Mouse (Mus musculus) adrenal gland, adult (tissue): ENCODE data around the gene Rhox9.
"Not testable (repeated sequence)": the region's sequence is repeated elsewhere in the genome, so short reads cannot be mapped to it uniquely, and the experiment has no call there.

Source experiments
- DNase-seq, 2 experiments: peaks; one replicate each; pipeline ENCODE4 v3.0.0; 2022 to 2023; ENCODE audit warnings: low spot score in 1 of 2; ENCODE audit not compliant: inconsistent age in 2 of 2

The Rhox9 gene

DNA sequence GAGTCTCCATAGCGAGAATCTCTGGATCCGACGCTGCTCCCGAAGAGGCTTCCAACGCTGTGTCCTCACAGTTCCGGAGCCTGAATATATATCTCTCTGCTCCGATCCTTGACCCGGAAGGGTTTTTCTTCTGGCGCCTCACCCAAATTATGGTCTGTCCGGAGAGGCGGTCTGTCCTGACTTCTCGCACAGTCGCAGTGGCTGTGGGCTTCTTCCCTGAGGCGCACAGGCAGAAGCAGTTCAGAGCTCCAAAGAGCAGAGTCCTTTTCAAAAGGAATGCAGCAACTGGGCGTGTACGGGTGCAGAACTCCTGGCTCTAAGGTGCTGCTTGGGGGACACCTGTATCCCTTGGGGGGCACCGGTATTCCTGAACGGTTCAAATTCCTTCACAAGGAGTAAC is at the start of gene Rhox9:
Rhox9 (minus strand) TSS at position 101 of the 400 bp plus-strand sequence.
- DNase-seq = not testable (repeated sequence)

DNA sequence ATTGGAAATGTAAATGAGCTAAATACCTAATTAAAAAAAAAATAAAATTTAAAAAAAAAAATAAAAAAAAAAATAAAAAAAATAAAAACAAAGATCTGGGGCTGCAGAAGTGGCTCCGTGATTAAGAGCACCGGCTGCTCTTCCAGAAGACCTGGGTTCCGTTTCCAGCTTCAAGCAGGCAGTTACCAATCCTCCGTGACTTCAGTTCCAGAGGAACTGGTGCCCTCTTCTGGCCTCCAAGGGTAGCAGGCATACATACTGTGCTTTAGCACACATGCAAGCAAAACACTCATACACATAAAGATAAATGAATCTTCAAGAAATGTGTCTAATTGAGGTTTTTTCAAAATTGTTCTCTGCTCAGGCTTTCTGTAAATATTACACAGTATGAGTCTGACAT is 14.7 kb upstream of the Rhox9 start:
- no peak for DNase-seq

DNA sequence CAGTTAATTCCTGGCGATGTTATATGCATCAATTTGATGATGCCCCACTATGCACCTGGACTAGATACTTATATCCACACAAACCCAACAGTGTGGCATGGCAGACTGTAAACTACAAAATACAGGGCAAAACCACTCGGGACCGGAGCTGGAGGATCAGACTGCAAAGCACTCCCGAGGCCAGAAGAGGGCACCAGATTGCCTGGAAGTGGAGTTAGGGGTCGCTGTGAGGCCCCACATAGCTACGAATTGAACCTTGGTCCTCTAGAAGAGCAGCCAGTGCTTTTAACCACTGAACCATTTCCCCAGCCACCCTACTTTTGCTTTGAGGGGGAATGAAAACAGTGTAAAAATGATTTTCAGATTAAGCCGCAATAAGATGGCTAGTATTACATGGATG is 7.0 kb upstream of the Rhox9 start:
- peak; percentile 19 to 44 for DNase-seq

DNA sequence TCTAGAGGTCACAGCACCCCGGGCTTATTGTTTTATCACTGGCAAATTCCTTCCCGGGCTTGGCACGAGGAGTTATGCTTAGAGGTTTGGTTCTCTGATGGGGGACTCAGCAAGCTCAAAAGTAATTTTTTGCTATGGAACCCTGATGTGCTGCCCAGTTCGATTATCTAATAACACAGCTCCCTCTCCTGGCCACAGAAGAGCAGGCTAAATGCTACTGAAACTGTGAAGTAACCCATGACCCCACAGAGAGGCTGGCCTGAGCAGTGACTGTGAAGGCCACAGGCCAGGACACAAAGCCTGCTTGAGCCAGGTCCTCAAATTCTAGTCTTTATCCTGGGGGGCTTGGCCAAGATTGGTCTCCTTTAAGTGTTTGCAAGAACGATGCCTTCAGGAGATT is 2.2 kb upstream of the Rhox9 start:
- DNase-seq = peak; percentile 14 to 59

DNA sequence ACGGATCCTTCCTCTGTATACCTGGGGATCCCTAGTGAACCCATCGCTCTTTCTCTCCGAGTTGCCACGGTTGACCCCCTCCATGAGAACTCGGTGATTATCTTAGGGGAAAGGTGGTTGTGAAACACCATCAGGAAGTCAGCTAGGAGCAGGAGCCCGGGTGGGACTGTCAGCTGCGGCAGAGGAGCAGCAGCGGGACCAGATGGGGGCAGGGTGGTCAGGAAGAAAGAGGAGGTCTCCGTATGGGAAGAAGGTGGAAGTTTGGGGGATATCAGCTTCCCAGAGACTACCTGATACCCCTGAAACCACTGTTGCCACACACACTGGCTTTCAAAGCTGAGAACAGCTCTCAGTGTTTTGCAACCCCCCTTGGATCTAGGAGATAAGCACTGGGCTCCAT is 4.4 kb downstream of the Rhox9 start, which contains the start of gene Rhox7b:
Rhox7b (minus strand) TSS at position 101 of the 400 bp plus-strand sequence.
- DNase-seq = not testable (repeated sequence)

DNA sequence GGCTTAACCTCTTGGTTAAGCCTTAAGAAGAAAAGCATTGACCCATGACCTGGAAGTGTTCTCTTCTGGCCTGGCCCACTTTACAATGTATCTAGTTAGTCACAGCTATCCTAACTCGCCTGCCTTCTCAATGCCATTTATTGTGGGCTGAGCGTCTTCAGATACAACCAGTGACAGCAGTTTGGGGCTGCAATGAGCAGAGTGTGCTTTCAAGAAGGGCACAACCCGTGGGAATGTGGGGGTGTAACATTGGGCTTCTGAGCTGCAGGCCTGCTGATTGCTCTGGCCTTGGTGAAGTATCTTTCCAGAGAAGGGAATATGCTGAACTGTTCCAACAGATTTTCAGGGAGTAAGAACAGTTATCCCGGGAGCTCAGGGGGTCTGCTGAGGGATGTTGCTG is 22.7 kb downstream of the Rhox9 start, which contains the start of gene Rhox8:
Rhox8 (minus strand) TSS at position 101 of the 400 bp plus-strand sequence.
- DNase-seq = peak in 1 of 2 experiments; percentile 3

DNA sequence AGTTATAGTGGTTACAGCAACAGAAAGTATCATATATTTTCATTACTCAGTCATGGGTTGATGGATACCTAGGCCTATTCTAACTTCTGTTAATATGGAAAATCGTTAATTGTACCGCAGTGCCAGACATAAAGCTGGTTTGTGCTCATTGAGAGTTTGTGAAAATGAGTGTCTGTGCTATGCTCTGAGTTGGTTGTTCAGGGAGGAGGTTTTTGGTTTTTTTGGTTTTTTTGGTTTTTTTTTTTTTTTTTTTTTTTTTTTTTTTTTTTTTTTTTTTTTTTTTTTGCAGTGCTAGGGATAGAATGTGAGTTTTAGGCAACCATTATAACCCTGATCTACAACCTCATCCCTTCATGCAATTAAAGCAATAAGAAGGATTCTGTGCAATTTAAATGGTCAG is 29.9 kb downstream of the Rhox9 start:
- no peak for DNase-seq
